Mouse (Mus musculus) heart, adult 2 months (tissue): ENCODE data around the gene Veph1.

Experiments used
- CTCF ChIP-seq: fragments of 200-600 bp; IDR thresholded peaks from 2 replicates; pipeline ENCODE4 v1.8.1; 2022; ENCODE audit warnings: antibody characterized with exemption, mild to moderate bottlenecking, moderate library complexity
- EP300 ChIP-seq: fragments of 200-500 bp; IDR thresholded peaks from 2 replicates; pipeline ENCODE4 v1.6.1; 2011; ENCODE audit warnings: low read depth, low read length, control low read depth; ENCODE audit not compliant: insufficient read depth
- POLR2A ChIP-seq: fragments of 200-500 bp; IDR thresholded peaks from 2 replicates; pipeline ENCODE4 v1.6.1; 2011; ENCODE audit warnings: mild to moderate bottlenecking, low read depth, low read length, control low read depth; ENCODE audit not compliant: insufficient read depth

DNA sequence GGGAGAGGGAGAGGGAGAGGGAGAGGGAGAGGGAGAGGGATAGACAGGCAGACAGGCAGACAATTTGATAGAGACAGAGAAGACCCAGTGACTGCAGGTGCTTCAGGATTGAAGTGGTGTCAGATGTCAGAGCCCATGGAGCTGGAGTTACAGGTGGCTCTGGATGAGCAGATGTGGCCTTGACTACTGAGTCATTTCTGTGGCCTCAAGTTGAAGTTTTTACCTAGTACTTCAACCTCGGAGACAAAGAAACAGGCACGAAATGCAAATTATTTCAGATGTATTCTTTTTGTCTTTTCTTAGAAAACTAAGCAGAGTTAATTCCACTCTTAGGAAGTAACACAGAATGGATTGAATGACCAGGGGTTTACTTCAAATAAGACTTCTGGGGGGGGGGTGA, 195.6 kb downstream of the Veph1 start:
- TF ChIP-seq EP300, result no peak
- no peak for TF ChIP-seq CTCF
- no peak for TF ChIP-seq POLR2A
